Mouse (Mus musculus) kidney, postnatal 14 days (tissue): ENCODE measurements around the gene Mrpl34.
"Not testable (repeated sequence)": the region's sequence is repeated elsewhere in the genome, so short reads cannot be mapped to it uniquely, and the experiment has no call there.

Experiments
- DNase-seq: peaks from one replicate; pipeline ENCODE4 v3.0.0; 2022; ENCODE audit warnings: mixed read lengths

Gene Mrpl34

DNA sequence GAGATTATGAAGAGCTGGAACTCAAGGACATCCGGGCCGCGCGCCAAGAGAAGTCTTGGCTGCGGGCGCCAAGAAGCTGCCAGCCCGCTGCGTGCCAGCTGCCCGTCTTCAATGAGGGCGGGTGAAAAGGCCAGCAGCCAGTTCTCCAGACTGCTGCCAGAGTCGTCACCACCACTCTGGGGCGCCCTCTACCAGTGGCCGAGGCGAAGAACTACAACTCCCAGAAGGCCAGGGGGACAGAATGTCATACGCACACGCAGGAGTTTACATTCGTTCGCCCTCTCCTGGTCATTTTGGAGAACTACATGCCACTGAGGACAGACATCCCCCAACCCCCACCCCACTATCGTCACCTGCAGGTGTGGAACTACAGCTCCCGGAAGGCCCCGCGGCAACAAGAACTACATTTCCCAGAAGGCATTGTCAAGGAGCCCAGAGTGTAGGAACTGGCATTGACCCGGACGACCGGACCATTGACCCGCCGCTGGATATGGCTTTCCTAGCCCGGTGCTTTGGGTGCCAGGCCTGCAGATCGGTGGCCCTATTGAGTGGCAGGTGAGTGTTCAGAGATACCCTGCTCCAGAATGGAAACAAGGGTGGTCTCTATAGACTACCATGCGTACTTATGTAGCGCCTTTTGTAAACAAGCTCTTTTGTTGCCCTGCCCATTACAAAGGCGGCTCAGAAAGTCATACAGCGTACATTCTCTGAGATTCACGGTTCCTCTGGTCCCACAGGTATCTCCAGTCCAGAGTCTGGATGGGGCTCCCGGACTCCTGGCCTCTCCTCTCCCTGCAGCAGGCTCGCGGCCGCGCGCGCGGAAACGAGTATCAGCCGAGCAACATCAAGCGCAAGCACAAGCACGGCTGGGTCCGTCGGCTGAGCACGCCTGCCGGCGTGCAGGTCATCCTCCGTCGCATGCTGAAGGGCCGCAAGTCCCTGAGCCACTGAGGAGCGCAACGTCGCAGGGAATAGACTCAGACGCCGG, at the start of gene Mrpl34:
Gene Mrpl34, plus strand, starts transcription at position 447 of the 988 bp plus-strand sequence.
- peak; percentile 99 for DNase-seq

DNA sequence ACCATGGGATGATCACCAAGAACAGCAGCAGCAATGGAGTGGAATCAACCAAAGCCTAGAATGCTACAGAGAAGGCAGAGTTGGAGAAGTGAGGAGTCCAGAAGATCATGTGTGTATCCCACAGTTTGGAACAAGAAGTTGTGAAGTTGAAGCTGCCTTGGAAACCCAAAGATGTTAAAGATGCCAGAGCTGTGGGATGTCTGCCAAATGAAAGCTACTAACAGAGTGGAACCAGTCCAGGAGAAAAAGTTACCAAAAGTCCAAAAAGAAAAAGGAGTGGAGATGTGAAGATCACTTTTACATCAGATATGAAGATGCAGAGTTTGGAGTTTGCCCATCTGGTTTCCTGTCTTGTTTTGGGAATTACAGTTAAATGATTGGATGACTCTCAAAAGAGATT, 42.6 kb upstream of the Mrpl34 start:
- no peak for DNase-seq

DNA sequence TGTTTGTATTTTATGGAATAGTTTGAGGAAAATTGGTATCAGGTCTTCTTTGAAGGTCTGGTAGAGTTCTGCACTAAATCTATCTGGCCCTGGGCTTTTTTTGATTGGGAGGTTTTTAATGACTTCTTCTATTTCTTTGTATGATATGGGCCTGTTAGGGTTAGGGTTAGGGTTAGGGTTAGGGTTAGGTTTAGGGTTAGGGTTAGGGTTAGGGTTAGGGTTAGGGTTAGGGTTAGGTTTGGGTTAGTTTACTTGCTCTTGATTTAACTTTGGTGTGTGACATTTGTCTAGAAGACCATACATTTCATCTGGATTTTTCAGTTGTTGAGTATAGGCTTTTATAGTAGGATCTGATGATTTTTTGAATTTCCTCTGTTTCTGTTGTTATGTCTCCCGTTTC, 31.8 kb upstream of the Mrpl34 start:
- not testable (repeated sequence) for DNase-seq

DNA sequence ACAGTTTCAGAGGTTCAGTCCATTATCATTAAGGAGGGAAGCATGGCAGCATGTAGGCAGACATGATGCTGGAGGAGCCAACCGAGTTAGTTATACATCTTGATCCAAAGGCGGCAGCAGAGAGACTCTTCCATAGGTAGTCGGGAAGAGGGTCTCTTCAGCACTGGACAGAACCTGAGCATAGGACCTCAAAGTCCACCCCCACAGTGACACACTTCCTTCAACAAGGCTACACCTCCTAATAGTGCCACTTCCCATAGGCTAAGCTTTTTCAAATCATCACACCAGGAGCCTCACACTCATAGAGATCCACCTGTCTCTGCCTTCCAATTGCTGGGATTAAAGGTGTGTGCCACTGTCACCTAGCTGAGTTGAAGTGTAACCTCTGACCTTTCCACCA, 27.7 kb upstream of the Mrpl34 start:
- DNase-seq: no peak

DNA sequence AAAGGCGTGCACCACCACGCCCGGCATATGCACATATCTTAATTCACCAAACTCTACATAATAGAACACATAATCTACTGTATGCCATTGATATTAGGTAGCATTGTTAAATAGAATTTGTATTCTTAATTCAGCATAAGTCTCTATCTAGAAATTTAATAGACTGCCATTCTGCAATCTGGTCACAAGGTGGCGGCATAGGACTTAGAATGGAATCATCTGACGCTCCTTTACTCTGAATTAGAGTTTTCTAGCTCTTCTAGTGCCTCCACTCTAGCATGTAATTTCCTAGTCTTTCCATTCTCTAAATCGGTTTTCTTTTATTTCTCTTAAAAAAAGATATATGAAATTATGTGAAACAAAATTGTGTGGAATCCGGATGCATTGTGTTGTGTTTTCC, 23.4 kb upstream of the Mrpl34 start:
- peak; percentile 46 for DNase-seq

DNA sequence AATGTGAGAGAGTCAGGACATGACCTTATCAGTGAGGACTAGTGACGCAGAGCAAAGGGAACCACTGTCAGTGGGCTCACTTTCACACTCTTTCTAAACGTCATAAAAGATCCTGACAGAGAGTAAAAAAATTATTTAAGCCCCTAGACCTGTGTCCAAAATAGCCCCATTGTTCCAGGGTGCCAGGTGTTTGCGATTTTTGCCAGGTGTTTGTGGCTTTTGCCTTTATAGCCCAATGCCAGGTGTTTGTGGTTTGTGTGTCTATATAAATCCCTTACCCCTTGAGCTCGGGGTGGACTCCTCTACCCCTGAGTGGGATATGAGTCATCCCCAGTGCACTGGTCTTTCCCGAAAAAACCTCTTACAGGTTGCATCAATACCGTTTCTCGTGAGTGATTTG, 19.7 kb upstream of the Mrpl34 start:
- no peak for DNase-seq

DNA sequence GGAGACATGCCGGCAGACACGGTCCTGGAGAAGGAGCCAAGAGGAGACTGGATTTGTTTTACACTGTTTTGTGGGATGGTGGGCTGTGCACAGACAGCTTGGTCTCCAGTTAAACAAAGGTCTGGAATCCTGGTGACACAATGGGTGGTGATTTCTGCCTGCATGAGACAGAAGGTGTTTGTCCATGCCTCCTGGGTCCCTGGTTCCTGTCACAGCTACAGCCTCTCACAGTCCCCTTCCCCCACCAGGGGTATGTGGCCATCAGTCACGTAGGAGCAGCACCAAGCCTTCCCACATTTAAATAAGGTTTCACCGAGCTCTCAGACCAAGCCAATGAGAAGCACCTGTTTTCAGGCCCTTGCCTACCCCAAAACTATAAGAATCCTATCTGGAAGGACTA, 13.4 kb upstream of the Mrpl34 start:
- DNase-seq: no peak

DNA sequence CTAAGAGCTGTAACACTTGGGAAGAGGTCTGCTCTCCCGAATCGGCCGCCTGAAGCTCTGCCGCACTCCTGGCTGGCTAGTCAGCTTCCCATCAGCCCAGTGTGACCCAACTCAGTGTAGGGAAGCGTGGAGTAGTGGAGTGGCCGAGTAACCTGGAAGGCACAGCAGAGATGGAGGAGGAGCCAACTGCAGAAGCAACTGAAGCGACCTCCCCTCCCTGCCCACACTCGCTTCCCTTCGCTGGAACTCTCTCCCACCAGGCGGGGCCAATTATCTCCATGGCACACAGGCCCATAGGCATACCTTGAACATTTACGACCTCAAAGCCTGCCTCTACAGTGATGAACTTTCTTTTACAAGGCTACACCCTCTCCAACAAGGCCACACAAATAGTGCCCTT, 13.0 kb upstream of the Mrpl34 start:
- no peak for DNase-seq

DNA sequence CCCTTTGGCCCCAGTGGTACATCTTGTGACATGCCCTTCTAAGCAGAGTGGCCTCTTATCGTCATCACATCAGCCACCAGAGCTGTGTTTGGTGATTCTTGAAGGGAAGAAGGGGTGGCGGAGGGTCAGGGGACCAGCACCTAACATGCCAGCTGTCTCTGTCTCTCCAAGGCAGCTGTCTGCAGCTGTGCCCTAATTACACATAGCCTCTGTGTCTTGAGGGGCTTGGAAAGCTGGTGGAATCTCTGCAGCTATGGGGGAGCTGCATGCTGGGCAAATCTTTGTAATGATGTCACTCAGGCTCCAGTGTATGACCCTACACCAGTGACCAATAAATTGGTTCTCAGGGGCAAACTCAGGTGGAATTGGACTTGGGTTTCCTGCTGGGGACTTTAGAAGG, 12.1 kb upstream of the Mrpl34 start:
- DNase-seq: no peak

DNA sequence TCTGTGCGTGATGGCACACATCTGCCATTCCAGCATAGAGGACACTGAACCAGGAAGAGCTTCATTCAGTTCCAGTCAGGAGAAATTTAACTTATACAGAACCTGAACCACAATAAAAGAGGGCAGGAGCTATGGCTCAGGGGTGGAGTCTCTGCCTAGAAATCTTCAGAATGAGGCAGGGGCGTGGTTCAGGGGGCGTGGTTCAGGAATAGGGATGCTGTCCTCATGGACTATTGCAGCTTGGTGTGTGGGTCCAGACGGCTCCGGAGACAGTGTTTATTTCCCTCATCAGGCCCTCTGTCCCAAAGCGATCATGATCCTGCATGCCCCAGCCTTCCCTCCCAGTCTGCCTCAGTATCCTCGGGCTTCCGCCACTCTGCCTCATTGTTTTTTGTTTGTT, 10.1 kb upstream of the Mrpl34 start:
- DNase-seq: no peak

DNA sequence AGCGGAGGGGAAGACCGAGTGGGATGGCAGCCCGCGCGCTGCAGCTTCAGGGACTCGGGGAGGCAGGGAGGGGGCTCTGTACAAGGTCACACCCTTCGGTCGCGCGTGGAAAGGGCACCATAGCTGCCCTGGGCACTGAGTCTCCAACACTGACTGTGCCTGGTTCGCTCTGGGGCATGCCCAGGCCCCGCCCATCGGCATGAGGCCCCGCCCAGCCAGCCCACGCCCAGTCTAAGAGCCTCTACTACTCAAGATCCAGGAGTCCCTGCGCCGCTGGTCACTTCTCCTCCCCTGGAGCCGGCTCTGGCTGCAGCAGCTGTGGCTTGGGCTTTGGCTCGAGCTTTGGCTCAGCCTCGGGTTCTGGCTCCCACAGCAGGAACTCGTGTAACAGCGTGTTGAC, 7.9 kb upstream of the Mrpl34 start:
- no peak for DNase-seq

DNA sequence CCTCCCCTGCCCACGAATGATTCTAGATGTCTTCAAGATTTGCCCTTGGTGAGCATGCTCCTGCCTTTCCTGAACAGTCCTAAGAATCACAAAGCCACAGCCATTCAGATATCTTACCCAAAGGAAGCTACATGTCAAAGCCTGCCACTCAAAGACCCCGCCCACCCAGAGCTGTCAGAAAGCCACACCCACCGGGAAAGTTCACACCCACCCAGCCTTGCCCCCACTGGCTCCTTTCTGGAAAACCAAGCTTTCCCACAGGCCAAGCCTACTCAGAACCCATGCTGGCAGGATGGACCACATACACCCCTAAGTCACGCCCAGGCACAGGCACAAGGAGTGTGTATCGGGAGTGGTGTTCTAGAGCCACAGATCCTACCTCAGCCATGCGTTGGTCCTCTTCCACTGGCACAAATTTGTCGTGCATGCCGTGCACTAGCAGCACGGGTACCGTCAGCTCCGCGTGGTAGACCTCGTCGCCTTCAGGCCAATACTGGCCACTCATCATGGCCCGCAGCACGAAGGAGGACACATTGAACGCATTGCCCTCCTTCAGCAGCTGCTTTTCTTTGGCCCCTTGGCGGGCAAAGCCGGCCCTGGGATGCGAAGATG, 7.0 kb upstream of the Mrpl34 start:
- DNase-seq: no peak

DNA sequence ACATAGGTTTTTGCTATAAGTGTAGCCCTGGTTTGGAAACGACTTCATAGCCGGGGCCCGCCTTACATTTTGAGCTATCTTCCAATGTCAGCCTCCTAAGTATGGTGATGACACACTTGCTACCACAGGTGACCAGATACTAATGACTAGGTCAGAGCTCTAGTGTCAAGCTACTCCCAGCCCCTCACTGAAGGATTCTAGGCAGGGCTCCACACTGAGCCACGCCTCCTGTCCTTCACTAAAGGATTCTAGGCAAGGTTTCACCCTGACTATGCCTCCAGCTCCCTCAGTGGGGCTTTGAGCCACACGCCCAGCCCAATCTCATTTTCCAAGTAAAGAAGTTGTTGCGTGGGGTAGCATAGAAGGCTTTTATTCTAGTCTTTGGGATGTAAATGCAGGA, 4.0 kb upstream of the Mrpl34 start:
- DNase-seq: no peak

DNA sequence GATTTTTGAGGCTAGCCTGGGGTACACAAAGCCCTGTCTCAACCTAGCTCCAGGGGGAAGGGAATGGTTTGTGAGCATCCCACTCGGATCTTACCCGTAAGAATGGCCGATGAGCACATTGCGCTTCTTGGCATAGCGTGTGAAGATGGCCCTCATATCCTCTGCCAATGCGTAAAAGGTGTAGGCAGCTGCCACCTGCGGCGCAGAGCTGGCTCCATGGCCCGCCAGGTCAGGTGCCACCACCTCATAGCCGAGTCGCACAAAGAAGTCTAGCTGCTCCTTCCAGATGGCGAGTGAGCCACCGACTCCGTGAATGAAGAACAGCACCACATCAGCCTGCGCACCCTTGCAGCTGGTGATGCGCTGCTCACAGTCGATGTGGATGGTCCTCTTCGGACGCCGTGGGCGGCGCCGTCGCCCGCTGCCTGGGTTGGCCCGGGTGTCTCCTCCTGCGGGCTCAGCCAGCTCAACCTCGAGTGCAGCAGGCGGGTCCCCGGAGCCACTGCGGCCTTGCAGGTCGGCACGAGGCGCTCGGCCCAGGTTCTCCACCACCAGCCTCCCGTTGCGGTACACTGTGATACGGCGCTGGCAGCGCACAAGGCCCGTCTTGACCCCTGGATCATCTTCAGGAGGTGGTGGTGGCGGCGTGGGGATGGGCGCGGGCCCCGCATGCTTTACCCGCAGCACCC, 3.5 kb upstream of the Mrpl34 start:
- DNase-seq: no peak

DNA sequence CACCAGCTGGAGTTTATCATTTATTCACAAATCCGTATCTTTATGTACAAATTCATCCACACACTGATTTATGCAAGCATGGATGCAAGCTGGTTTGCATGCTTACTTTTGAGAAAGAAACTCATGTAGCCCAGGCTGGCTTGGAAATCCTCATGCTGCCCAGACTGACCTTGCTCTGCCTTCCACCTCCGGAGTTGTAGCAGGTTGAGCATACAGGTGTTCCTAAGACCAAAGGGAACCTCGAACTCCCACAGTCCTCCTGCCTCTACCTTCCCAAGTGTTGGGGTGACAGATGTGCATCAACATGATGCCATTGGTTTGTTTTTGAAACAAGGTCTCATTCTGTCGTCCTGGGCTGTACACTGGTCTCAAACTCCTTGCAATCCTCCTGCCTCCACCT, 2.6 kb upstream of the Mrpl34 start:
- no peak for DNase-seq

DNA sequence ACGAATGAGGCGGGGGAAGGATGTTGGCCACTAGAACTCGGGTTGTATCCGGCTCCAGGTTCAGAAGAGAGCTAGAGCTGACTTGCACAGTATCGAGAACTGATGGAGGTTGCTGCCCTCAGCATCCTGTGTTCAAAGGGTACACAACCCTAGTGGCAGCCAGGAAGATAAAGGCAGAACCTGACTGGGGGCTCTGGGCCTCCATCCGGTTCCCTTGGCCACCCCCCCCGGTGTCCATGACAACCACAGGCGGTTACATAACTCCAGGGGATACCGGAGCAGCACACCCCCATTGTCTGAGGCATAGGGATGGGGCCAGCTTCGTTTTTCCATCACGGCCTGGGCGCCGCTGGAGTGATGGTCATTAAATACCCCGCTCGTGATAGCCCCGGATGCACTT, 2.0 kb upstream of the Mrpl34 start:
- DNase-seq: peak; percentile 59

DNA sequence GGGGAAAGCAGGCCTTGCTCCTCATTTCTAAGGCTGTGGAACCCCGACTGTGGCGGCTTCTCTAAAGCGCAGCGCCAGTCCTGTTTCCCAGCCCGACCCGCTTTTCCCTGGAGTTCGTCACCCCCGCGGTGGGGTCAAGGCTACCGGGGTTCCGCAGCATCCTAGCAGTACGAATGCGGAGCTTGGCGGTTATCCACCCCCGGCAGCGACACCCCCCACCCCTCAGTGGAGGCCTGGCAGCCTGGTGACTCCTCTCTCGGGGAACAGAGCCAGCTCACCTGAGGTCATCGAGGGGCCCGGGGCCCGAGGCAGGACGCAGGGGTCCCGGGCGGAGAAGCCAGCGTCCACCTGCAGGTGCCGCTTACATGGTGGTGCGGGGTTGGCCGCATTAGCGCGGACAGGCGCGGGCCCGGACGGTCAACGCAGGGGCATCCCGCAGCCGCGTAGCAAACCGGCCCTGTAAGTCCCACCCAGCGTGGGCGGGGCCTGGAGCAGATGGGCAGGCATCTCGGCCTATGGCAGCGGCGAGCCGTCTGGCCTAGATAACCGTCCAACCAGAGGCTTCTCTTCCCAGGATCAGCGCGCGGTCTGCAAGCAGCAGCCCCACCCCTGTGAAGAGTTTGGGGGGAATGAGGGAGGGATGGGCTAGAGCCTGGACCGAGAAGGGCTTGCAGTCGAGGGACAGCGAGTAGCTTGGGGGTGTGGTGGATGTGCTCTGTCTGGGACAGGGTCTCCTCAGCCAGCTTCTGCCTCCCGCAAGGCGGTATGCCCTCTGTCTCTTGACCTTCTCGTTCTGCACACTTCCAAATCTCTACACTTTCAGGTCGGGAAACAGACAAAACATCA, 1.3 kb upstream of the Mrpl34 start, which contains the start of gene Abhd8:
Gene Abhd8, minus strand, starts transcription at position 468 of the 846 bp plus-strand sequence.
- peak; percentile 98 for DNase-seq

DNA sequence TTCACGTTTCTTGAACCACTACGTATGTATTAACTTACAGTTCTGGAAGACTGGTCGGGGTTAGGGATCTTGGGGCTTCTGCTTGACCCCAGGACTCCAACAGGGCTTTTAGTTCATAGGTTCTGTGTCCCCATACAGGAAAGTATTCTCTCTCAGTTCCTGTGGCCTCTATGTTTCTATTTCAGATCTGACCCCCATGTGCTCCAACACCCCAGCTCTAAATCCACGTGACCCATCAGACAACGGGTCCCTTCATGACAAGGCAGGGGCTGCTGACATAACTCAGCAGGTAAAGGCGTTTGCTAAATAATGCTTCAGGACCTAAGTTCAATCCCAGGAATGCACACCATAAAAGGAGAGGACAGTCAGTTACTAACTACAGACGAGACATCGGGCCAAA, 974 bp downstream of the Mrpl34 start:
- no peak for DNase-seq

DNA sequence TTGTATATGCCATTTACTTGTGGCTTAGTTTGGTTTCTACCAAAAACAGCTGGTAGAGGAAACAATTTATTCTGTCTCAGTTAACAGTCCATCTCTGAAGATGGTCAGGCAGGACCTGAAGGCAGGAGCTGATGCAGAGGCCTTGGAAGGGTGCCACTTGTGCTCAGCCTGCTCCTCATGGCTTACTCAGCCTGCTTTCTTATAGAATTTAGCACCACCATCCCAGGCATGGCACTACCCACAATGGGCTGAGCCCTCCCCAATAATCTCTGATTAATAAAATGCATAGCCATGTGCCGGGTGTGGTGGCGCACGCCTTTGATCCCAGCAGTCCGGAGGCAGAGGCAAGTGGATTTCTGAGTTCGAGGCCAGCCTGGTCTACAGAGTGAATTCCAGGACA, 1.4 kb downstream of the Mrpl34 start:
- no peak for DNase-seq

DNA sequence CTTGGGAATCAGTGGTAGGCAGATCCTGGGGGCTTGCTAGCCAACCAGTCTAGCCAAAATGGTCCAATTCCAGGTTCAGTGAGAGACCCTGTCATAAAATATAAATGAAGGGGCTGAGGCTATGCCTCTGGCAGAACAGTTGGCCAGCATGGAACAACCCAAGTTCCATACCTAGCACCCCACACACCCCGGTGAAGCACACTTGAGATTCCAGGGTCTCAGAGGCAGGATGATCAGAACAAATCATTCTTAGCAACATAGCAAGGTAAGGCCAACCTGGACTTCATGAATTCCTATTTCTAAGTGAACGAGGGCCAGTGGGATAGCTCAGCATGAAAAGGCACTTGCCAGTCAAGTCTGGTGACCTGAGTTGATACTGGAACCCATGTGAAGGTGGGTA, 2.4 kb downstream of the Mrpl34 start:
- DNase-seq: no peak

DNA sequence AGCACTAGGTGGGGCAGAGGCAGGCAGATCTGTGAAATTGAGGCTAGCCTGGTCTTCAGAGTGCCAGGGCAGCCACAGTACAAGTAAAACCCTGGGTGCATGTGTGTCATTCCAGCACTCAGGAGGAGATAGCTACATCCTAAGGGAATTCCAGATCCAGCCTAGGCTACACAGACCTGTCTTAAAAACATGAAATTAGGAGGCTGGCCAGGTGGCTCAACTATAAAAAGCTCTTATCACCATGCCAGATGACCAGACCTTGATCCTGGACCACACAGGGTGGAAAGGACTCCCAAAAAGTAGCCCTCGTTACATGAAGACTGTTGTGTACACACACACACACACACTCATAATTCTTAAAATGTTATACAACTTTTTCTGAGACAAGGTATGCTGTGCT, 3.2 kb downstream of the Mrpl34 start:
- no peak for DNase-seq

DNA sequence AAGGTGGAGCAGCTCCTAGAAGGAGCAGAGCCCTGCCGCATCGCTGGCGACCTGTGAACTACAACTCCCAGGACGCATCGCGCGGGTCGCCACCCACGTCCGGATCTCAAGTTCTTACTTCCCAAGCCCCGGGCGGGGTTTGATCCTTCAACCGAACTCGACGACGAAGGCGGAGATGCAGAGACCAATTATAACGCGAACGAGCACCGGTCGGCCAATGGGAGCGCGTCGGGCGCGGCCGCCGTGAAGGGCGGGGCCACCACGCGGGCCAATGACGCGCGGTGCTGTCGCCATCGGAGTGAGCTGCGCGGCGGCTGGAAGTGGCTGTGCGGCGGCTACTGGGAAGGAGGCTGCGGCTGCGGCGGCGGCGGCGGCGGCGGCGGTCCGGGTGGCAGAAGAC, 4.2 kb downstream of the Mrpl34 start, which contains the start of gene Dda1:
Gene Dda1, plus strand, starts transcription at position 284 of the 400 bp plus-strand sequence.
- DNase-seq: peak; percentile 99

DNA sequence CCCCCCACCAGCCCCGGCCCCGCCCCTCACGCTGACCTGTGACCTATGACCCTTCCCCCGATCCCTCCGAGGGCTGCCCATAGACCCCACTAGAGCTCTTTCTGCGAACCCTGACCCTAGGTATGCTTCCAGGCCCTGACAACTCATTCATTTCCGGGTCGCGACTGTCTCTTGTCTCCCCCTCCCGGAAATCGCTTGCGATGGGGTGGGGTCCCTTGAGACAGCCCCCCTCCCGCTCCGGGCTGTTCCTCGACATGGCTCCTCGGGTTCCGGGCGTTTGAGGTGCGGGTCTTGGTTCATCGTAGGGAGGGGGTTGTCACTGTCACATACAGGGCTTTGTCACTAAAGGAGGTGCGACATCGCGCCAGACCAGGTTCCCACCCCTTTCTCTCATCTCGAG, 4.7 kb downstream of the Mrpl34 start:
- DNase-seq: peak; percentile 61
